Mouse (Mus musculus) lung, adult 2 months (tissue): ENCODE measurements around the gene H2-Q4.

ENCODE experiments used
- CTCF ChIP-seq: fragments of 200-500 bp; IDR thresholded peaks from 2 replicates; pipeline ENCODE4 v1.5.1; 2011; ENCODE audit warnings: mild to moderate bottlenecking, low read length, control low read depth; ENCODE audit not compliant: insufficient read depth
- POLR2A ChIP-seq: fragments of 200-500 bp; IDR thresholded peaks from 2 replicates; pipeline ENCODE4 v1.6.1; 2011; ENCODE audit warnings: low read depth, mild to moderate bottlenecking, control low read depth, low read length, borderline replicate concordance; ENCODE audit errors: extremely low read depth

DNA sequence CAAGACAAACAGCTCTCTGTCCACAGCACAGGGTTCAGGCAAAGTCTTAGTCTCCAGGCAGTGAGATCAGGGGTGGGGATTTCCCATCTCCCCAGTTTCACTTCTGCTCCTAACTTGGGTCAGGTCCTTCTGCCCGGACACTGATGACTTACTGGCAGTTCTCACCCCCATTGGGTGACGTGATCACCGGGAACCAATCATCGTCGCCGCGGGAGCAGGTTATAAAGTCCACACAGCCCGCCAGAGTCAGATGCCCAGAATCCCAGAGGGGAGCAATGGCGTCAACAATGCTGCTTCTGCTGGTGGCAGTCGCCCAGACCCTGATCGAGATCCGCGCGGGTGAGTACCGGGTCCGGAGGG is at the start of gene H2-Q4:
- TF ChIP-seq CTCF (no peak), POLR2A (peak; percentile 97)
